Mouse (Mus musculus) granulocyte monocyte progenitor cell, adult 5-6 weeks (primary cell): Measurements from ENCODE around the gene Rnf212. TPM values are rescaled to one million over a fixed set of nuclear protein-coding genes. Genes with fewer than 3 reads are reported as not detected.

ENCODE experiments used
- ATAC-seq: replicated peaks from 2 replicates; pipeline ENCODE4 v1.8.0; 2016; ENCODE audit warnings: mild to moderate bottlenecking, moderate TSS enrichment, inconsistent platforms; ENCODE audit not compliant: poor library complexity, severe bottlenecking
- total RNA-seq, 2 experiments: library from RNA; stranded (forward) in 1 of 2; stranded (reverse) in 1 of 2; fragments of 200-712, 200-1000 nt in 1 of 2; fragments of >200 nt in 1 of 2; fragmentation: Nextera tagmentation in 1 of 2; gene quantifications; 2 replicates each; pipeline ENCODE4 v1.2.3; 2014 to 2017

Gene Rnf212
- total RNA-seq, 2 experiments from 2014 or later = not detected

DNA sequence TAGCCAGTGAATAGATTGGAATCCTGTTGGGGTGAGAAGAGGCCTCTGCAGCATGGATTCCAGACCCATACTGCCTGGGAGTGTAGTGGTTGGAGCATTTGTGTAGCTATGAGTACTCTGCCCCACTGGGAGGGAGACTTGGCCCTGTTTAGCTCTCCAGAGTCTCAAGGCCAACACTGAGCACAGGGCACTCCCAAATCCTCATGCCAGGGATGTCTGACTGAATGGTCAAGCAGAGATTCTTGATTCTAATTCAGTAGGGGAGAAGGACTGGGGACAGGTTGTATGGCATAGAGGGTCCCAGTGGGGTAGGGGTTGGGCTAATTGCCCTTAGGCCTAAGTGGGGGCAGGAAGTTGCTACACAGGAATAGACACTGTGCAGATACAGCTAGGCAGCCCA is 61.1 kb downstream of the Rnf212 start:
- no peak for ATAC-seq

DNA sequence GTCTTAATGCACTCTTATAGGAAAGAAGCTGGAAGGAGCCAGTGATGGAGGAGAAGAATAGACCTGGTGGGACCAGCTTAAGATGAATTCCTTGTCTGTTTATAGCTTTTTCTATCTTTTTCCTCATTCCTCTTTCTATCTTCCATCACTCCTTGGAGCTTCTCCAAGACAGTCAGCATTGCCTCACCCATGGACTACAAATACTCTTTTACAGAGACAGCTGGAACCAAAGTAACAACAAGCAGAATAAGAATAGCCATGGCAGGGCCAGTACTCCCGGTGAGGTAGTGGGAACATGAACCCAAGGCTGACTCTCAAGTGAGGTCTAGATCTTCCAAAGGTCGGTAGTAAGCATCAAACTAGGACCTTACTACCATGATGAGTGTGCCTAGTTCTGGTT is 61.7 kb downstream of the Rnf212 start:
- no peak for ATAC-seq

DNA sequence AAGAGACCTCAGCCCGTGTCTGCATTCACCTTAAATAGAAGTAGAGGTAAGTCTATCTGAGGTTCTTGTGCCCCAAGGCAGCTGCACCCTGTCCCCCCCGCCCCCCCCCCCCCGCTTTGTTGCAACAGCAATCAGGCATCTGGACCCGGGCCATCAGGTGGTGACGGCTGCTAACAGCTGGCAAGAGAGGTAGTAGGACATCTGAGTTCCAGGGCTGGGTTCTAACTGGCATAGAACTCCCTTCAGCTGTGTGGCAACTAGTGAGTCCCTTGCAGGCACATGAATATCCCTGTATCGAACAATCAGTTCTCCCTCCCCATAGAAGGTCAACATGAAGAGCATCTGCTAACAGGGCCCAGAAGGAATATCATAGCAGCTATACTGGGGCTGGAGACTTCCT is 62.8 kb downstream of the Rnf212 start:
- no peak for ATAC-seq

DNA sequence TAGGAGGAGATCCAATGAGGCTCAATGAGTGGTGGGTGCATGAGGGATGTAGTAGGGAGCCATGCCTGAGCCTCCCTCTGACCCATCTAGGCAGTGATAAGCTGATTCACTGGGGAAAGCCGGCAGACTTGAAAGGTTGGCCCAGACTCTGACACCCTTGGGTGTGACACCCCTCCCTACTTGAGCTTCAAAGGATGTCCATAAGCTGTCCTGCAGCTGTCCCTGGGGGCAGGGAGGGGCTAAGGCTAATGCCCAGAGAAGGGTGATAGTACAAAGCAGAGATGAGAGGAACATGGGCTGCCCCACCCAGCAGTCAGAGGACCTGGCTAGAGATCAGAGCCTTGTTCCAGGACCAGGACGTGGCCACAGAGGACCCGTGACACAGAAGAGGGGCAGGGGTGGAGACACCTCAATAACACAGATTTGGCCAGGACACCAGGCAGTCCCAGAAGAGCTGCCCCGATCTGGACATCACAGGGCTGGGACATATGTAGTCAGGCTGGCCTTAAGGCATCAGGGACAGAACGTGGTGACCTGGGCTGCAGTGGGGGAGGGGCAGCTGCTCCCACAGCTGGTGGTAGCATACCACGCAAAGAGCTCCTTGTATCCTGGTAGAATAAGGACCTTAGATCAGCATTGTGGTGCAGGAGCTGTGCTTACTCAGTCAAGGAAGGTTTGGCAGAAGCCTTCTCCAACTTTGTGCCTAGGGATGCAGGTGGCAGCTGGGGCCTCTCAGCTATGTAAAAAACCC is 65.6 kb downstream of the Rnf212 start:
- ATAC-seq = no peak

DNA sequence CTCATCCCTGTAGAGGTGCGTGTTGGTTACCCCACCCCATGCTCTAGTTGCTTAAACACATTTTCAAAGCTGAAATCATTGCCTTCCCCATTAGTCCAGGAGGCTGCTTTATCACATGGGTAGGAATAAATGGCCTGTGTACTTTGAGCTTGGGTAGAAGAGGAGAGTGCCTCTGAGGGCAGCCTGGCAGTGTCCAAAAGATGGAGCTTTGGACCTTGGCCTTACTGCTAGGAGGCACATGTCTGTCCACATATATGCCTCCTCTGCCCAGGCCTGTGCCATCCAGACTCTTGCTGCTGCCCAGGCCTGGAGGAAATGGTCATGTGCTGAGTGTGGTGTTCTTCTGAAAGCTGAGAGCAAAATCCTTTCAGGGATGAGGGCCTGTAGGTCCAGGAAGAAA is 66.4 kb downstream of the Rnf212 start:
- ATAC-seq = no peak

DNA sequence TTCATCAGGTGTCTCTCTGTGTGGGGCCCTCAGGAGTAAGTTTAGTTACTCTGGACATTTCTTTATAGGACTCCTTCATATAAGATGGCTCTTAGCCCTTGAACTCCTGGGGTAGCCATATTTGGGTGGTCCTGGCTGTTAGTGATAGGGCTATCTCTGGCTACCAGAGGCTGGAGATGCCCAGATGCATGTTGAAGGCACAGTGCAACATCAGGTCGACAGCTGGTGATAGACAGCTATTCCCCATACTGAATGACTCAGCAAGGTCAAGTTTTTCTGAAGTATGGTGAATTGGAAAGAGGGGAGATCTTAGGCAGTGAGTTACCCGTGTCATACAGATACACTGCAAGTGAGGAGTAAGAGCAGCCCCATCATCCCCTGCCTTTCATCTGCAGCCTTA is 67.0 kb downstream of the Rnf212 start:
- no peak for ATAC-seq

DNA sequence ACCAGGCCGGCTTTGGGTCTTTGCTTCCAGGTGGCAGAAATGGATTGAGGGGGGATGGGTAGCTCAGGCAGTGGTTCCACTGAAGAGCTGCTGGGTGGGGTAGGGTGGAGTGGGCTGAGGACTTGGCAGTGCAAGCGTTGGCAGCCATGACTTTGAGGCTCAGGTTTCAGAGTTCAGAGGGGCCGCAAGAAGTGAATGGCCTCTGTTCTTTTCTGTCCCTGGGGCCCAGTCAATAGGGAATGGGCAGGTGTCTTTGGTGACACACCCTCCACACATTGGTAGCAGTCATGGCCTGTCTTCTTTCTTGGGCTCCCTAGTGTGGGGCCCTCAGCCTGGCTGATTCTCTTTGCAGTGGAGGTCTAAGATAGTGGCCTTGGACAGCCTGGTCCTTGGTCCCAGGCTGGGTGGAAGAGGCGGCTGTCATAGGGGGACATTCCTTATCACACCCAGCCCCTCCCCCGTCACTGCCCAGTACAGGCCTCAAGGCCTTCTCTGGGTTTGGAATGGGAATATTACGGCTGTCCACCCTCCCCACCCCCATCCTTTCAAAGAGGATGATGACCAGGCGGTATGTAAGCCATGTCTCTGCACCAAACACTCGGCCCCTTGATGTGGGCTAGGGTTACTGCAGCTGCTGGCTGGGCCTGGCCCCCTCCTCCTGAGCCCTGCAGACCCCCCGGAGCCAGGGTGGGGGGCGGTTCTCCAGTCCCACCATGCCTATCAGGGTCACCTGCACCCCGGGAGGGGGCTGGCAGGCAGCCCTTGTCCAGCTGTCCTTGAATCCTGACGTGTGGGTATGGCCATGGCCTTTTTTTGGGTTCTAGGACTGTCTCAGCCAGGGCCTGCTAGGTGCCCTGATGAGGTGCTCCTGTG is 70.8 kb downstream of the Rnf212 start:
- ATAC-seq = no peak

DNA sequence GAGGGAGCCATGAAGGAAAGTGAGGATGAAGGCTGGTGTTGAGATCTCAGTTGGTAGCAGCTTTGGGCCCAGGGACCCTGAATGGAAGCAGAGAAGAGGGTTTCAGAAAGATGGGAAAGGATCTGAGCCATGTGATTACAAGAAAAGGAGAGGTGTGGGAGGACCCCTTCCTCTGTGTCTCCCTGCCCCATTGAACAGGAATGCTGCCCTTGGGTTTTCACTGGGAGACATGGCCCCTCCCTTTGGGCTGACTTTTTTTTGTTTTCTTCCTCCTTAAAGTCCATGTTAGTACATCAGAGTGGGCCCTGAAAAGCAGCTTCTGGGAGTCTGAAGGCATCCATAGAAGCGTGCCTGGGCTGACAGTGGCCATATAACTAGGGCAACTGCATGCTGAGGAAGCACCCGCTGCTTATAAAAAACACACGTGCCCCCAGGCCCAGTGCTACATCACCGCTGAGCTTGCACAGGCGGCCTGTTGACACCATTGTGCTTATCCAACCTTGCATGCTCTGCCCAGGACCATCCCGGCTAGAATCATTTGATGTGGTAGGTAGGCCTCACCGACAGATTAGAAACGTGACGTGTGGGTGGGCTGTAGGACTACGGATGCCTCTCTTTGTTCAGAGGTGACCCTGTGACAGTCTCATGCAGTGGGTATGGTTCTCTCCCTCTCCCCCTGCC is 73.3 kb downstream of the Rnf212 start:
- no peak for ATAC-seq

DNA sequence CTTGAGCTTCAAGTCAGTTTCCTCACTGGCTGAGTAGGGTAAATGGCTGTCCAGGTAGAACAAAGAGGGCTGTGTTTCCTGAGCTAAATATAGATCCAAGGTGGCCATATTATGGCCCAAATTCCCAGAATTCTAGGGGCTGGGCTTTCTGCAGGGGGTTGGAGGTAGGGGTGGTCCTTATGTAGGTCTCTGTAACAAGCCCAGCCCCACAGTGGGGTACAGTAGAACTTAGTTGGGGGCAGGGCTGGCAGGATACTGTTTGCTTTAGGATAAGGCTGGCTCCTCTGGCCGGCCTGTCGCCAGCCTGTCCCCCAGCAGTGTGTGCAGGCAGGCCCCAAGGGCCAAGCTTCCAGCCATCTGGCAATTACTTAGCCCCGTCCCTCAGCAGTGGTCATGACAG is 74.4 kb downstream of the Rnf212 start:
- no peak for ATAC-seq

DNA sequence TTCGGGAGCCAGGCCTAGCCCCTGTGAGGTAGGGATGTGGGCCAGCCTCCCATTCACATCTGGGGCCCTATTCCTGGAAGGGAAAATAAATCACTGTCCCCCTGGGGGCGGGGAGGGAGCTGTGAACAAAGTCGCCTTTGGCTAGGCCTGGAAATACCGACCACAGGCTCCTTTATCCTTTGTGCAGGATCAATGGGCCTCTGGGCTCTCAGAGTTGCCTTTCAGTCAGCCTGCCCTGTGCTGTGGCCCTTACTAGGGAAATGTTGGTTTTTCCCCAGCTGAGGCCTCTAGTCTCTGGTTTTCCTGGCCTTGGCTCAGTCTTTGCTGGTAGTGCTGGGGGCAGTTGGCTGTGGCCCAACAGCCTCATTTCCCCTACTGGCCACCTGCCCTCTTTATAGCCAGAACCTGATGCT is 77.4 kb downstream of the Rnf212 start:
- no peak for ATAC-seq

DNA sequence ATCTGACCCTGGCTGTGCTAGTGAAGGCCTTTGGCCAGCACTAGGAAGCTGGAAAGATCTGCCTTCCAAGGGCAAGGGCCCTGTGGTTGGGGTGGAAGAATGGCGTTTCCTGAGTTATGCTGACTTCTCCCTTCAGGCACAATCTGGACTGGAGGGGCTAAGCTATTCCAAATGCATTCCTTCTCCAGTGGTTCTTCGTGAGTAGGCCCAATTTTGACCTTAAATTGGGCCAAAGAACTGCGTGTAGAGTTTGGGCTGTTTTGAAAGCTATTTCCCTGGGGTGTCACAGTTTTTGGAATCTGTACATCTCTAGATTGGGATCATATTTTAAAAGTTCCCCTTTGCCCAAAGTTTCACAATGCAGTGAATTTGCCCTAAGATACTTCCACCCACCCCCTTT is 78.2 kb downstream of the Rnf212 start:
- no peak for ATAC-seq

DNA sequence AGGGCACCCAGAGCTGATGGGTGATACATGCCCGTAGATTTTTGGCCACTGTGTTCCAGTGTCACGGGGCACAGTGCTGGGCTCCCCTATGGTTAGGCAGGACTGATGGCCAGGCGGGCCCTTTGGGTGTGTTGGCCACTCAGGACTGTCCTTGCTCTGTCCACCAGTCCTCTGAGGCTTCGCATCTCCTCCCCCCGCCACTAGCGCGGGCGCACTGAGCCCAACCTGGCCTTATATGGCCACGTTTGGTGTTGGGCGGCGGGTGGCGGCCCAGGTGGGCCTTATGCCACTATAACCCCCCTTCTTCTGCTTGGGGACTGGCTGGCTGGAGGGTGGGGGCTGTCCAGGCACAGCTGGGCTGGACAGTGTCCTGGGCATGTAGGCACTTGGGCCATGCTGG is 78.9 kb downstream of the Rnf212 start:
- no peak for ATAC-seq

DNA sequence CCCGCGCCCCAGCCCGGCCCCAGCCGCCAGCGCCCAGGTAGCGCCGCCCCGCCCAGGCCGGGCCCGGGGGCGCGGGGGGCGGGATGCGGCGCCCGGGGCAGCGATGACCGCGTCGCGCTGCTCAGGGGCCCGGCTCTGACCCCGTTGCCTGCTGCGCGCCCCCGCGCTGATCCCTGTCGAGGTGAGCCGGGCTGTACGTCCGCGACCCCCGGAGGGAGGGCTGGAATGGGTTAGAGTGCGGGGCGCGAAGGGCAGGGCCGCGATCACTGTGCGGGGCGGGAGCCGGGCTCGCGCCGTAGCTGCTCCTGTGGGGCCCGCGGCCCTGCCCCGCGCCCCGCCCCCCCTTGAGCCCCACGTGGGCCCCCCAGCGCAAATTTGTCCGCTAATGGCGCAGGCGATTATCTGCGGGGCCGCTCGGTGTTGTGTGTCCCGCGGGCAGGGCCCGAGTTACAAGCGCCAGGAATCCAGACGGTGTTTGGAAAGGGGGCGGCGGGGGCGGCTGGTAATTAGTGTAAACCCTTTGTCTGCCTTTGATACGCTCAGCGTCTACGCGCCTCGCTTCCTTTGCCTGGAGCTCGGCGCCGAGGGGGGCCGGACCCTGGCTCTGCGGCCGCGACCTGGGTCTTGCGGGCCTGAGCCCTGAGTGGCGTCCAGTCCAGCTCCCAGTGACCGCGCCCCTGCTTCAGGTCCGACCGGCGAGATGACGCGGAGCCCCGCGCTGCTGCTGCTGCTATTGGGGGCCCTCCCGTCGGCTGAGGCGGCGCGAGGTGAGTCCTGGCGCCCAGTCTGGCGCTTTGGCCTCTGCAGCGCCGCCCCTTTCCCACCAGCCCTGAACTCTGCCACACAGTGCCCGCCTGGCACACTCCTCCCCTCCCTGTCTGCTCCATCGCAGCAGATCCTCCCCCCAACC is 80.2 kb downstream of the Rnf212 start:
- ATAC-seq = peak; percentile 50

DNA sequence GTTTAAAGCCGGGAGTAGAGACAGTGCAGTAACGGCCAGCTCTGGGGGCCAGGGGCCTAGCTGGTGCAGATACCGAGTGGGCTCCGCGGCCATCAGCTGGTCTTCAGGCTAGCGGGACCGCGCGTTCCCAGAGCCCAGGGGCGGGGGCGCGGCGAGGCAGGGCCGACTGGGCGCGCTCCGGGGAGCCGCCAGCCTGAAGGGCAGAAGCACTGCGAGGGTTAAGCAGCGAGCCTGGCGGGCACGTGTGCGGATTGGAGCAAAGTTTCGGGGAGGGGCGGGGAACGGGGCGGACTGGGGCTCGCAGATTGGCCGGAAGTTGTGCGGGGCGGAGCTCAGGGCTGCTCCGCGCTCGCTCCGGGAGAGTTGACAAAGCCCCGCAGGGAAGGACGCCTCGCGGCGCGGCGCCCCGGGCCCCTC is 80.9 kb downstream of the Rnf212 start:
- peak; percentile 82 for ATAC-seq

DNA sequence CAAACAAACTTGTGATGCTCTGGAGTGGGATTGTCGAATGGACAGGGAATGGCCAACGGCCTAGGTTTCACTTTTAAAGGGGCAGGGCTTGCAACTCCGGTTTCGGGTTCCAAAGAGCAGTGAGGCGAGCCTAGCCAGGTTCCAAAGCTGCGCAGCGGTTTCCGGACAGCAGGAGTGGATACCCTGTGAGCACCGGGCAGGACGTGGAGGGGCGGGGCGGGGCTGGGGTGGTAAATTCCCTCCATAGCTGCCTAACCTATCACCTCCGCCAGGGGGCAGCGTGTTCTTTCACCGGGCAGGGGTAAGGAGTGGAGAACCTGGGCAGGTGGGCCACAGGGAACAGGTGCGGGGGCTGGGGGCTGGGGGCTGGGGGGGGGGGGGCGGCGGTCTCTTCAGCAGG is 82.5 kb downstream of the Rnf212 start, which contains the start of gene Fgfrl1:
TSS of gene Fgfrl1 (plus strand) at position 112 of the 400 bp plus-strand sequence.
- peak; percentile 47 for ATAC-seq

DNA sequence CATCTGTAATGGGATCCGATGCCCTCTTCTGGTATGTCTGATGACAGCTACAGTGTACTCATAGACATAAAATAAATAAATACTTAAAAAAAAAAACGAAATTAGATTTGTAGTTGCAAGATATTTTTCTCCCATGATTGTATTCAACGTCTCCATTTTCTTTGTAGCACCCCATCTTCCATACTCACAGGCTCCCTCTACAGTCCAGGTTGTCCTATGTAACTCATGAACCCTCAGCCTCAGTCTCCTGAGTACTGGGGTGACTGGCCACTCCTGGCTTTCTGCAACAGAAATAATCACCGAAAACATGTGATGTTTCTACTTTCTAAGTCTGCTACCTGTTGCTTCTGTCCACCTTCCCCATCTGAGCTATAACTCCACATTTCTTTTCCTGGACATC is 83.6 kb downstream of the Rnf212 start:
- no peak for ATAC-seq

DNA sequence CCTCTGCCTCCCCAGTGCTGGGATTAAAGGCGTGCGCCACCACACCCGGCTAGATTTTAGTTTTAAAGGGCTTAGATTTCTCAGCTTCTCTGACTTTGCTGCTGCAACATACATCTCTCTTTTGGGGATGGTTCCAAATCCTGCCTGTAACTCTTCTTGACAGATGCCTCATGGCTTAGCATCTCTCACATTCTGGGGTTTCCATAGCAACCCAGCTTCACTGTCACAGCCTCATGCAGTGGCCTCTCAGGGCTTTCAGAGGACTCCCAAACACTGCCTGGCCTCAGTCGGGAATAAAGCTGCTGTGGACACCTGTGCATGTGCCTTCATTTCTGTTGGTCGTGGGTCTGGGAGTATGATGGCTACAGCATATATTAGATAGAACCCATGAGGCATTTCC is 85.7 kb downstream of the Rnf212 start:
- ATAC-seq = no peak

DNA sequence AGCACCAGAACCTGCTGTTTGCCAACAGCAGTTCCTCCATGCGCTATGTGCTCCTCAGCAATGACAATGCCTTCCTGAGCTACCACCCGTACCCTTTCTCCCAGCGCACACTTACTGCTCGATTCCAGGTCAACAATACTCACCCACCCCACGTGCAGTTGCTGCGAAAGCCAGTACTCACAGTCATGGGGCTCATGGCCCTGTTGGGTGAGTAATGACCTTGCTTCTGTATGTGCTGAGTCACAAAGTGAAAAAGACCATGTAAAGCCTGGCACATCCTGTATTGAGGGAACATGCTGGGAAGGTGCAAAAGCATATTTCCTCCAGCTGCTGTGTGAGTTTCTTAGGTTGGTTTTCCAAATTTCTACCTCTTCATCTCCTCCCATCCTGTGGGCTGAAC is 93.9 kb downstream of the Rnf212 start:
- ATAC-seq = no peak

DNA sequence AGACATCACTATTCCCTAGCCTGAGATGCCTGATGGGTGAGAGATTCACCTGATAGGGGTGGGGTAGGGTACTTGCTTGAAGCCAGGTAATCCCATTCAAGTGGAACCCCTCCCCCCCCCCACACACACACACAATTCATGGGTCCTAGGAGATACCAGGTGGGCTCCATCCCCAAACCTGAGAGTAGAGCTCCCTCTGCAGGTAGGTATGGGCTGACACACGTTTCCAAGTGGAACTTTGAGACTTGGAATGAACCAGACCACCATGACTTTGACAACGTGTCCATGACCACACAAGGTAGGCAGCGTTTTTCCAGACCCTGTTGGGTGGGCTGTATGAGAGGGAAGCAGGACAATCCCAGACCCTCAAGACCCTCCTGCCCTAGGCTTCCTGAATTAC is 94.9 kb downstream of the Rnf212 start:
- ATAC-seq = 0 out of 2 replicates have a peak, but pooled peaks have one; percentile 45
